Mouse (Mus musculus): ENCODE results near the gene P4htm. TPM values are rescaled to one million over a fixed set of nuclear protein-coding genes. Genes with fewer than 3 reads are reported as not detected.

P4htm gene
- polyA plus RNA-seq, 1 experiment = 8.0 TPM

- TF ChIP-seq GATA1 (IDR thresholded peaks at IDR 0.05; ENCODE audit: low read length) = no peak
Observed at GRCm38 (mm10) chr9:108568511-108568921, 29.0 kb downstream of the P4htm start.

GRCm38 (mm10) chr9:108567931-108568419, 29.5 kb downstream of the P4htm start:
- no peak for TF ChIP-seq GATA1 (IDR thresholded peaks at IDR 0.05; ENCODE audit: low read length)

GRCm38 (mm10) chr9:108566815-108567776, 30.4 kb downstream of the P4htm start, which contains the start of gene Ndufaf3:
Gene Ndufaf3, minus strand, starts transcription at chr9:108567434.
- no peak for TF ChIP-seq GATA1 (IDR thresholded peaks at IDR 0.05; ENCODE audit: low read length)

GRCm38 (mm10) chr9:108565881-108566814, 31.3 kb downstream of the P4htm start:
- TF ChIP-seq GATA1 (IDR thresholded peaks at IDR 0.05; ENCODE audit: low read length) = no peak

GRCm38 (mm10) chr9:108564131-108564530, 33.3 kb downstream of the P4htm start:
- TF ChIP-seq GATA1 (IDR thresholded peaks at IDR 0.05; ENCODE audit: low read length) = no peak

- TF ChIP-seq GATA1 (IDR thresholded peaks at IDR 0.05; ENCODE audit: low read length) = no peak
Observed at GRCm38 (mm10) chr9:108563671-108564070, 33.8 kb downstream of the P4htm start.

- no peak for TF ChIP-seq GATA1 (IDR thresholded peaks at IDR 0.05; ENCODE audit: low read length)
Observed at GRCm38 (mm10) chr9:108560227-108560841, 37.1 kb downstream of the P4htm start, which contains the start of gene Impdh2. Gene Impdh2, plus strand, starts transcription at chr9:108560286.

GRCm38 (mm10) chr9:108559169-108559568, 38.3 kb downstream of the P4htm start:
- no peak for TF ChIP-seq GATA1 (IDR thresholded peaks at IDR 0.05; ENCODE audit: low read length)

- no peak for TF ChIP-seq GATA1 (IDR thresholded peaks at IDR 0.05; ENCODE audit: low read length)
Observed at GRCm38 (mm10) chr9:108546875-108547274, 50.6 kb downstream of the P4htm start.

GRCm38 (mm10) chr9:108545986-108546385, 51.5 kb downstream of the P4htm start:
- TF ChIP-seq GATA1 (IDR thresholded peaks at IDR 0.05; ENCODE audit: low read length) = no peak

GRCm38 (mm10) chr9:108540846-108541245, 56.6 kb downstream of the P4htm start:
- TF ChIP-seq GATA1 (IDR thresholded peaks at IDR 0.05; ENCODE audit: low read length) = no peak

- TF ChIP-seq GATA1 (IDR thresholded peaks at IDR 0.05; ENCODE audit: low read length) = no peak
Observed at GRCm38 (mm10) chr9:108531496-108531895, 66.0 kb downstream of the P4htm start.

GRCm38 (mm10) chr9:108530954-108531353, 66.5 kb downstream of the P4htm start:
- no peak for TF ChIP-seq GATA1 (IDR thresholded peaks at IDR 0.05; ENCODE audit: low read length)

Other genes starting within 250 kb of the P4htm start
- gene Usp4, start 249.8 kb downstream of the P4htm start, polyA plus RNA-seq (2012) = 34.7 and 107 TPM in 2 replicates
- 0.51 and 0.69 TPM in 2 replicates for gene 1700102P08Rik, start 204.9 kb downstream of the P4htm start, polyA plus RNA-seq (2012)
- gene Ccdc36, start 169.2 kb downstream of the P4htm start, polyA plus RNA-seq (2012) = not detected in 2 replicates
- gene BC048562, start 161.2 kb downstream of the P4htm start, polyA plus RNA-seq (2012) = not detected in 2 replicates
- 26.4 and 34.2 TPM in 2 replicates for gene Ccdc71, start 137.1 kb downstream of the P4htm start, polyA plus RNA-seq (2012)
- gene Klhdc8b, start 136.1 kb downstream of the P4htm start, polyA plus RNA-seq (2012) = 195 and 224 TPM in 2 replicates
- 0.05 and 0.25 TPM in 2 replicates for gene Lamb2, start 117.9 kb downstream of the P4htm start, polyA plus RNA-seq (2012)
- gene Usp19, start 107.1 kb downstream of the P4htm start, polyA plus RNA-seq (2012) = 101 and 102 TPM in 2 replicates
- gene Qars, start 90.0 kb downstream of the P4htm start, polyA plus RNA-seq (2012) = 35.0 and 132 TPM in 2 replicates
- gene Qrich1, start 80.9 kb downstream of the P4htm start, polyA plus RNA-seq (2012) = 87.8 and 118 TPM in 2 replicates
- 146 and 164 TPM in 2 replicates for gene Impdh2, start 37.4 kb downstream of the P4htm start, polyA plus RNA-seq (2012)
- gene Ndufaf3, start 30.2 kb downstream of the P4htm start, polyA plus RNA-seq (2012) = 17.2 and 26.6 TPM in 2 replicates
- 76.1 and 91.0 TPM in 2 replicates for gene Dalrd3, start 27.8 kb downstream of the P4htm start, polyA plus RNA-seq (2012)
- 14.2 and 27.4 TPM in 2 replicates for gene Wdr6, start 18.9 kb downstream of the P4htm start, polyA plus RNA-seq (2012)
- 126 and 161 TPM in 2 replicates for gene Arih2, start 51.7 kb upstream of the P4htm start, polyA plus RNA-seq (2012)
- 5.0 and 6.0 TPM in 2 replicates for gene Slc25a20, start 64.4 kb upstream of the P4htm start, polyA plus RNA-seq (2012)
- gene Prkar2a, start 91.6 kb upstream of the P4htm start, polyA plus RNA-seq (2012) = 0.02 TPM in 1 of 2 replicates, not detected in the other
- 31.0 and 32.1 TPM in 2 replicates for gene Ip6k2, start 186.1 kb upstream of the P4htm start, polyA plus RNA-seq (2012)
- gene Nckipsd, start 210.7 kb upstream of the P4htm start, polyA plus RNA-seq (2012) = 9.7 and 11.5 TPM in 2 replicates
- gene Celsr3, start 228.7 kb upstream of the P4htm start, polyA plus RNA-seq (2012) = 0.05 TPM in 1 of 2 replicates, not detected in the other

Measured in G1E-ER4 (cell line).